Mouse (Mus musculus) stomach, embryonic 15.5 days (tissue): ENCODE results near the gene Magix. TPM values are rescaled to one million over a fixed set of nuclear protein-coding genes. Genes with fewer than 3 reads are reported as not detected.
A peak's percentile ranks its signal among the peaks of the same experiment; 100 is the strongest.
"Not testable (repeated sequence)": the region's sequence is repeated elsewhere in the genome, so short reads cannot be mapped to it uniquely, and the experiment has no call there.

ENCODE experiments used
- ATAC-seq: fragments of 200-750 bp; cut with Nextera tagmentation; 2 replicates; pipeline ENCODE4 v1.8.0; 2017; ENCODE audit warnings: low read depth, moderate number of reproducible peaks, moderate TSS enrichment; ENCODE audit not compliant: insufficient read depth, low FRiP score
- H3K27ac ChIP-seq: fragments of 300-500 bp; sonication (generic); 2 replicates; pipeline ENCODE4 v1.5.1; 2015; ENCODE audit warnings: mild to moderate bottlenecking, inconsistent platforms
- H3K27me3 ChIP-seq: fragments of 300-500 bp; sonication (generic); replicated peaks from 2 replicates; pipeline ENCODE4 v1.6.1; 2015; ENCODE audit warnings: inconsistent platforms
- H3K36me3 ChIP-seq: fragments of 300-500 bp; sonication (generic); 2 replicates; pipeline ENCODE4 v1.6.1; 2015; ENCODE audit warnings: inconsistent platforms
- H3K4me1 ChIP-seq: fragments of 300-500 bp; sonication (generic); 2 replicates; pipeline ENCODE4 v1.6.1; 2015; ENCODE audit warnings: inconsistent platforms
- H3K4me2 ChIP-seq: fragments of 300-500 bp; sonication (generic); 2 replicates; pipeline ENCODE4 v1.6.1; 2015; ENCODE audit warnings: mild to moderate bottlenecking, inconsistent platforms
- H3K4me3 ChIP-seq: fragments of 300-500 bp; sonication (generic); replicated peaks from 2 replicates; pipeline ENCODE4 v1.5.1; 2015; ENCODE audit warnings: inconsistent platforms
- H3K9ac ChIP-seq: fragments of 300-500 bp; sonication (generic); 2 replicates; pipeline ENCODE4 v1.6.1; 2015; ENCODE audit warnings: inconsistent platforms
- H3K9me3 ChIP-seq: fragments of 300-500 bp; sonication (generic); 2 replicates; pipeline ENCODE4 v1.6.1; 2016; ENCODE audit warnings: inconsistent platforms
- WGBS: fragments of 180-500 bp; shearing (Covaris S2); methylation state at CpG from one replicate; pipeline ENCODE4 v1.1.7; 2015; 5-methylcytosine and 5-hydroxymethylcytosine counted together
- polyA plus RNA-seq: library from polyadenylated mRNA; unstranded; fragments of >200 nt; fragmentation: Nextera tagmentation; extraction: Ambion mirVana; gene quantifications from 2 replicates; pipeline ENCODE4 v1.2.1, GENCODE M21; 2015

The Magix gene
- polyA plus RNA-seq, 1 experiment from 2014 or later = 0.74 TPM

DNA sequence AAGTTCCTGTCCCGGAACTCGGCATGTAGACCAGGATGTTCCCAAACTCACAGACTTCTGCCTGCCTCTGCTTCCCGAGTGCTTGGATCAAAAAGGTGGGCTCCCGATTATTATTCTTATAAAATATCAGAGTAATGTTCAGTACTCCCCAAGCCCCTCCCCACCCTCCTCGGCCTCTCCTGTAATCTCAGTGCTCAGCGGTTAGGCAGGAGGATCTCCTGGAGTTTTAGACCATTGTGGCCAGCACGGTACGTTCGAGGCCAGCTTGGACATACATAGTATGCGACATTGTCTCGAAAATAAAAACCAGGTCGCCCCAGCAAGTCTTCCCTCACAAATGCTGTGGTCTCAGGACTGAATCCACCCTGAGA lies 32.7 kb upstream of the Magix start:
- H3K27me3 ChIP-seq, H3K9ac ChIP-seq, H3K4me1 ChIP-seq, H3K27ac ChIP-seq, ATAC-seq, H3K36me3 ChIP-seq, H3K9me3 ChIP-seq: not testable (repeated sequence)
- H3K4me2 ChIP-seq = peak overlapping the region; percentile 46
- 21% methylated on average over 6 of the region's 12 CpGs for WGBS
- peak overlapping the region; percentile 38 for H3K4me3 ChIP-seq

DNA sequence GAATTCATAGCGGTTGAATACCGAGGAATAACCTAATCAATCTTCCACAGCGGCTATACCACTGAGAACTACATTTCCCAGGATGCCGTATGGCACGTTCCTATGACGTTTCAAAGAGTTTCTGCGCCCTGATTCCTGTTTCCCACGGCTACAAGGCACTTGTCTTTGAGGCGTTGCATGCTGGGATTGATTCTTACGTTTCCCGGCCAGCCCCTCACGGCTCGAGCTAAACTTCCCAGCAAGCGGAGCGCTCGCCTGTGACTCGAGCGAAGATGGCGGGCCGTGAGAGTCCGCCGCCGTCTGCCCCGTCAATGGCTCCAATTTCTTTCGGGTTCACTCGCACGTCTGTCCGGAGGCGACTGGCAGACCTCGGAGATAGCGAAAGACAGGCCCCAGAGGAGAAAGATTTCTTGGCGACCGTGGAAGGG lies 15.9 kb upstream of the Magix start, which contains the start of gene Gpkow:
Gene Gpkow (plus strand): TSS at position 178 of the 428 bp plus-strand sequence.
- Histone ChIP-seq H3K4me3 (peak within 1 kb of the TSS; percentile 56), H3K4me2 (peak within 1 kb of the TSS; percentile 51), H3K36me3 (no peaks in the 10 kb centered on the region), H3K4me1 (no peaks in the 10 kb centered on the region), H3K27me3 (no peaks in the 10 kb centered on the region), H3K27ac (no peak within 1 kb of the TSS), H3K9me3 (no peaks in the 10 kb centered on the region), H3K9ac (peak within 1 kb of the TSS; percentile 26; the same call in 1 of the 2 replicates)
- ATAC-seq = peak; percentile 92
- whole genome bisulfite sequencing = 12% methylated on average over 33 of the region's 33 CpGs

DNA sequence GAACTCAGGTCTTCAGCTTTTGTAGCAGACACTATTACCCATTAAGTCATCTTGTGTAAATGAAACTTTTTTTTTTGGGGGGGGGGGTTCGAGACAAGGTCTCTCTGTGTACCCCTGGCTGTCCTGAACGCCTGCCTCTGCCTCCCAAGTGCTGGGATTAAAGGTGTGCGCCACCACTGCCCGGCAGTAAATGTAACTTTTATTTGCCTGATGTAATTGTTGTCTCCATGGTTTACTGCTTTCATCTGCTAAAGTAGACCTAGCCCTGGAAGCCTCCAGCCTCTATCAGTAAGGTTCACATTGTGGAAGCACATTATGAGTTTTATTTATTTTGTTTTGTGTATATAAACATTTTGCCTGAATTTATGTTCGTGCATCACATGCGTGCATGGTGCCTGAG lies 15.5 kb upstream of the Magix start:
- Histone ChIP-seq H3K4me1 (no peaks in the 10 kb centered on the region), H3K27me3 (no peaks in the 10 kb centered on the region), H3K4me3 (peak overlapping the region; percentile 56; the same call in 1 of the 2 replicates), H3K9me3 (no peaks in the 10 kb centered on the region), H3K9ac (no peak overlapping the region), H3K36me3 (no peaks in the 10 kb centered on the region), H3K27ac (no peak overlapping the region), H3K4me2 (peak overlapping the region; percentile 42)
- peak; percentile 7; the same call in 1 of the 2 replicates for ATAC-seq
- WGBS = 43% methylated on average over 6 of the region's 6 CpGs

DNA sequence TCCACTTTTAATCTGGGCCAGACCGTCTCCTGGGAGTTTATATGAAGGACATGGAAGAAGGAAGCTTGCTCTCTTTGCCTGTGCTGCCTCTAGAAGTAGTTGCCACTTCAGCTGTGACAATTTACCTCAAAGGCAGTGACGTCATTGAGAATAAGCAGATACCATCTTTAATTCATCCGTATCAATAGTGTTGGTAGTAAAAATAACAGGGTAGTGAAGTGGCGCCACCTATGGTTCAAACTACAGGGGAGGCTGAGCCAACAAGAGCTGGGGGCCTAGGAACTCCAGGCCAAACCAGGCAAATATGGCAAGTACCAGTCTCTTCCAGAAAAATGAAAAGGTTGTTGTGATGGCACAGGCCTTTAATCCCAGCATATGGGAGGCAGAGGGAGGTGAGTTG lies 11.8 kb upstream of the Magix start:
- WGBS = 44% methylated on average over 4 of the region's 4 CpGs
- no peaks in the 10 kb centered on the region for H3K36me3 ChIP-seq
- ATAC-seq = no peak
- H3K4me1 ChIP-seq = no peaks in the 10 kb centered on the region
- H3K27me3 ChIP-seq = no peaks in the 10 kb centered on the region
- H3K4me2 ChIP-seq = no peak overlapping the region
- H3K9ac ChIP-seq = no peak overlapping the region
- no peak overlapping the region for H3K27ac ChIP-seq
- no peaks in the 10 kb centered on the region for H3K9me3 ChIP-seq
- H3K4me3 ChIP-seq = no peak overlapping the region

DNA sequence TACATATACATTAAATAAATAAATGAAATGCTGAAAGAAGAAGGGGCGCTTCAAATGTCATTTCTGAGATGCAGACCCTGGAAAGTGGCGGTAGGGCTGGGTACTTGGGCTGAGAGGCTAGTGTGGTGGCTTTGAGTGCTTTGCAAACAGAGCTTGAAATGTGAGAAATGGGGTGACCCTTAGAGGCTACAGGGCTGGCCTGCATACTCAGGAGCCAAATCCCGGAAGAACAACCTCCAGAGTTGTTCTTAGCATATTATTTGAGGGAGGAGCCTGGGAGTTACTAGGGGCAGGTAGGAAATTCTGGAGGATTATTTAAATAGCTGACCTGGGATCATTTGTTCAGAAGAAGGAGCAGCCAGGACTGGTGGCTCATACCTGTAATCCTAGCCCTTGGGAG lies 9.4 kb upstream of the Magix start:
- ATAC-seq = no peak
- WGBS = 53% methylated on average over 3 of the region's 3 CpGs

DNA sequence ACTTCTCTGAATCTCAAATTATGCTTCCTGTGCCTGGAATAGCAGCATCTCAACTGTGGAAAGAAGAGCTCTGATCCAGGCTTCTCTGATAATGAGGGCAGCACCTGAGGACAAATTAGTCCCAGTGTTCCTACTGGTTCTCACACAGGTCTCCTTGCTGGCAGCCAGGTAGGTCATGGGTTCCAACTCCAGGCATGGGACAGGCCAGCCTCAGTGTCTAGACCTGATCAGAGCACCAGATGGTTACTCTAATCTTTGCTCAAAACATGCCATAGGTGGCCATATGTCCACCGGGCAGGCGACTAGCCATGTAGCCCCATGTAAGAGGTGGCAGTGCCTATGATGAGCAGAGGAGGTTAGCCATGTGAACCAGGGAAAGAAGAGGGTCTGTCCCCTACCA lies 7.3 kb upstream of the Magix start:
- 95% methylated on average over 2 of the region's 2 CpGs for WGBS

More for the DNA sequence above, 9.4 kb upstream of the Magix start:
- no peak overlapping the region for H3K4me3 ChIP-seq
- H3K27me3 ChIP-seq = no peaks in the 10 kb centered on the region
- no peaks in the 10 kb centered on the region for H3K9me3 ChIP-seq
- H3K36me3 ChIP-seq = no peaks in the 10 kb centered on the region
- H3K9ac ChIP-seq = no peak overlapping the region
- H3K4me1 ChIP-seq = no peaks in the 10 kb centered on the region
- no peak overlapping the region for H3K4me2 ChIP-seq
- no peak overlapping the region for H3K27ac ChIP-seq

DNA sequence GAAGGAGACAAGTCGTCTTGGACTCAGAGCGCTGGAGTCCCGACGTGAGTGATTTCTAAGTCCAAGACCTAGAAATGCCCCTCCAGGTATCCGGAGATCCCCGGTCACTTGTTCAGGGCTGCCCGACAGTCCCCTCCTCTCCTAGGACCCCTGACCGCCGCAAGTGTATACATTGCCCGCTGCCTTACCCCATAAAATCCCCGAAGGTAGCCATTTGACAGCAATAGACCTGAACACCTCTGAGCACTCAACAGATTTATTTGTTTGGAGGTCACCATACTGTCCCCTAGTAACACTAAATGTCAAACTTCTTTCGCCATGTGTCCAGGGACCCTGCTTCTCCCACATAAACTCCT lies 1.0 kb downstream of the Magix start:
- WGBS = 29% methylated on average over 12 of the region's 12 CpGs
- Histone ChIP-seq H3K27ac (no peak overlapping the region), H3K9me3 (no peaks in the 10 kb centered on the region), H3K36me3 (no peaks in the 10 kb centered on the region), H3K4me1 (no peaks in the 10 kb centered on the region), H3K4me2 (peak overlapping the region; percentile 57), H3K9ac (peak overlapping the region; percentile 22; the same call in 1 of the 2 replicates), H3K27me3 (no peaks in the 10 kb centered on the region), H3K4me3 (peak overlapping the region; percentile 28; the same call in 1 of the 2 replicates)
- ATAC-seq = no peak; the same call in 1 of the 2 replicates

More for the DNA sequence above, 7.3 kb upstream of the Magix start:
- Histone ChIP-seq H3K4me3 (no peak overlapping the region), H3K9ac (no peak overlapping the region), H3K27ac (no peak overlapping the region), H3K4me1 (no peaks in the 10 kb centered on the region), H3K9me3 (no peaks in the 10 kb centered on the region), H3K27me3 (no peaks in the 10 kb centered on the region), H3K4me2 (no peak overlapping the region), H3K36me3 (no peaks in the 10 kb centered on the region)
- no peak for ATAC-seq

DNA sequence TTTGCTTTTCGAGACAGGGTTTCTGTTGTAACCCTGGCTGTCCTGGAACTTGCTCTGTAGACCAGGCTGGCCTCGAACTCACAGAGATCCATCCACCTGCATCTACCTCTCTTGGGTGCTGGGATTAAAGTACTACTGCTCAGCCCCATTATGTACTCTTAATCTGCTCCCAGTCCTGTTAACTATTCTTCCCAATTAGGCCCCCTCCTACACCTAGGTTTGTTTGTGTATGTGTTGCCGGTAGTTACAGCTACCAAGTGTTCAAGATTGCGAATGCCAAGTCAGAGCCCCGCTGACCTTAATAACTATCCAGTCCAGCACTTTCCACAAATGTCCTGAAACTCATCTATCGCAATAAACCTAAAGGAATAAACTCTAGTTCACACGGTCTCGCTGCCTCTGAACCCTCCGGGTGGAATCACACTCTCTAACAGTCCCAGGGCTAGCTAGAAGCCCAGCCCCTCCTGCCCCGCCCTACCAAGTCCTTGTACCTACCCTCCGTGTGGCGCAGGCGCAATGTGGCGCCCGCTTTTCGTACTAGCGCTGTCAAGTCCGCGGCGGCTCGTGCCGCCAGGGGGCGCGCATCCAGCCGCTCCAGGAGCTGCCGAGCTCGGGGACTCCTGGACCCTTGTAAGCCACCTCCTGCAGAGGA lies 1.5 kb downstream of the Magix start:
- H3K4me1 ChIP-seq = no peaks in the 10 kb centered on the region
- H3K27ac ChIP-seq = no peak overlapping the region
- no peaks in the 10 kb centered on the region for H3K27me3 ChIP-seq
- peak overlapping the region; percentile 22; the same call in 1 of the 2 replicates for H3K9ac ChIP-seq
- WGBS = 24% methylated on average over 25 of the region's 27 CpGs
- H3K9me3 ChIP-seq = no peaks in the 10 kb centered on the region
- H3K4me2 ChIP-seq = peak overlapping the region; percentile 57
- H3K36me3 ChIP-seq = no peaks in the 10 kb centered on the region
- peak overlapping the region; percentile 28 for H3K4me3 ChIP-seq
- ATAC-seq = peak; percentile 92

DNA sequence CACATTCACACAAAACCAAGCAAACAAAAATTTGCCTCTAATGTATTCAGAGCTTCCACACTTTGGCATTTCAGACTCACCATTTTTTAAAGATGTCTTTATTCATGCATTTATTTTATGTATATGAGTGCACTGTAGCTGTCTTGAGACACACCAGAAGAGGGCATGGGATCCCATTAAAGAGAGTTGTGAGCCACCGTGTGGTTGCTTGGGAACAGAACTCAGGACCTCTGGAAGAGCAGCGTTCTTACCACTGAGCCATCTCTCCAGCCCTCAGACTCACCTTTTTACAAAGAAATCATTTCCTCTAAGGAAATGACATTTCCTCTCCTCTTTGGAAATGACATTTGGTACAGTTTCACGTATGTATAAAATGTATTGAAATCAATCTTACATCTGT lies 2.1 kb downstream of the Magix start:
- 35% methylated on average over 3 of the region's 3 CpGs for WGBS
- H3K4me3 ChIP-seq = no peak overlapping the region

DNA sequence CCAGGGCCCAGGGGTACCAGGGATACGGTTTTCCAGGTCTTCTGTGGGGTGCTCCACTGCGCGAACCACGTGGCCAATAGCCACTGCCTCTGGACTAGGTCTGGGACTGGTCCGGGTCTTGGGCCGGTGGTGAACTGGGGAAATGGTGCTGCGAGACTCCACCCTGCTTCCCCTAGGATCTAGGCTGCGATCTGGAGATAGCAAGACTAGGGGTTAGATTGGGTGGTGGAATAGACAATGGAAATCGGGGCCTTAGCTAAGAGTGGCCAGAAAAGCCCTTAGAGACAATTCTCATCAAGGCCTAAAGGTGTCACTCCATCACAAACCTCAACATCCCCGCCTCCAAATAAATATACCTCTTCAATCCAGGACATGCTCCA lies 6.1 kb downstream of the Magix start:
- H3K36me3 ChIP-seq = no peaks in the 10 kb centered on the region
- ATAC-seq = no peak
- H3K4me3 ChIP-seq = peak overlapping the region; percentile 33
- no peaks in the 10 kb centered on the region for H3K4me1 ChIP-seq
- H3K27me3 ChIP-seq = no peaks in the 10 kb centered on the region
- H3K9ac ChIP-seq = no peak overlapping the region
- no peaks in the 10 kb centered on the region for H3K9me3 ChIP-seq
- peak overlapping the region; percentile 88 for H3K27ac ChIP-seq
- WGBS = 26% methylated on average over 10 of the region's 10 CpGs
- H3K4me2 ChIP-seq = peak overlapping the region; percentile 60

More for the DNA sequence above, 2.1 kb downstream of the Magix start:
- Histone ChIP-seq H3K27me3 (no peaks in the 10 kb centered on the region), H3K4me1 (no peaks in the 10 kb centered on the region), H3K27ac (no peak overlapping the region), H3K9ac (no peak overlapping the region), H3K4me2 (no peak overlapping the region), H3K9me3 (no peaks in the 10 kb centered on the region), H3K36me3 (no peaks in the 10 kb centered on the region)
- no peak for ATAC-seq

DNA sequence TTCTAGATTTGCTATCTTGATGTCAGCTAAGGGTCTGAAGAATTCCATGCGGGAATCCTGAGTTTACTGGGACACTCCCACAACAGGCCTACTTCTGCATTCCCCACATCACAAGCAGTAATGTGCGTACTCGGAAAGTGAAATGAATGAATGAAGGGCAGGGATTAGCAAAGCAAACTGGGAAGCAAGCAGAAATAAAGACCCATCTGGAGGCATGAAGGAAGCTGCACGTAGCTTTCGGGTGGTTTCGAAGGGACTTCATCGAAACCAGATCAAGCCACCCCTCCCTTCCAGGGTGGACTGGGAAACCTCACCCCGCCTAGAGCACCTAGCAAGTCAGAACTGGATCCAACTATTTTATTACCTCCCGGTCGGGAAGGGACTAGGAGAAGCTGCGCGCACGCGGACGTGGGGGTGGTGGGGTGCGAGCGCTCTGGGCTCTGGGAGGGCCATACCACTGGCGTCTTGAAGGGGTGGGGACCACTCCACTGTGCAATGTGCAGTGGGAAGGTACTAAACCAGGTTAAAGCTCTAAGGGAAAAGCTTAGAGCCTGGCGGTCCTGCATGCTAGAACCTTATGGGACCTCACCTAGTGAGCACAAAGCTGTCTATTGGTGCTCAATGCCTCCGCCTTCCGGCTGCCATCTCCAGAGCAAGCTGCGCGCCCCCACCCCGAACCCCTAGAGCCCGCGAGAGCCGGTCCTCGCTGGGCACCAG lies 6.6 kb downstream of the Magix start:
- Histone ChIP-seq H3K27ac (peak overlapping the region; percentile 88), H3K27me3 (no peaks in the 10 kb centered on the region), H3K4me3 (peak overlapping the region; percentile 33), H3K9me3 (no peaks in the 10 kb centered on the region), H3K36me3 (no peaks in the 10 kb centered on the region), H3K4me2 (peak overlapping the region; percentile 60), H3K4me1 (no peaks in the 10 kb centered on the region), H3K9ac (no peak overlapping the region)
- 25% methylated on average over 28 of the region's 28 CpGs for WGBS
- peak; percentile 5; the same call in 1 of the 2 replicates for ATAC-seq

DNA sequence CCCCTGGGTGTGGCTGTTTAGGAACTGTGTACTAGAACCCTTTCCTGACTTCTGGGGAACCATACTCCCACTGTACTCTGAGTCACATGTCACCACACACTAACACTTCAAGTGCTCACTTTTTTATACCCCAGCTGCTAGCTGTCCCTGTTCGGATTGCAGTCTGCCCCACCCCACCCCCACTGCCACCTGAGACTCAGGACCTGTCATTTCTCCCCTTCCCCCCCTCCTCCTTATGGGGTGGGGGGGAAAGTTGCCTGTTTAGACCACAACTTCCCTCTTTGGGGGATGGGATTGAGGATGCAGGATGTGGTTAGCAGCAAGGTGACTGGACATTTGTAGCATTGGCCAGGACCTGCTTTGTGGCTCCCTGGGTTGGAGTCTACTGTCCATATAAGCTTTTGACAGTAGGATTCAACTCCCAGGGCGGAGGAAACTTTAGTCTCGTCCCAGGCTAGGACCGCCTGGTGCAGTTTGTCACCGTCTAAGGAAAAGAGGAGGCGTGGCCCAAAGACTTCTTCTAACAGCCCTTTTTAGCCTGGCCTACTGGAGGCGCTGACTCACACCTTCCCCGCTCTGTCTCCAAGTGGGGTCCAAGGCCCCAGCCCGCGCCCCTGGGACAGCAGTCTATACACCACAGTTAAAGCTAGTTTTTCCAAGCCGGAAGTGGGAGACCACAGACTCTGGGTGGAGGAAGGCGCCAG lies 7.3 kb downstream of the Magix start:
- H3K27me3 ChIP-seq = no peaks in the 10 kb centered on the region
- peak overlapping the region; percentile 60 for H3K4me2 ChIP-seq
- peak overlapping the region; percentile 88 for H3K27ac ChIP-seq
- no peak overlapping the region for H3K9ac ChIP-seq
- WGBS = 27% methylated on average over 12 of the region's 12 CpGs
- H3K36me3 ChIP-seq = no peaks in the 10 kb centered on the region
- H3K9me3 ChIP-seq = no peaks in the 10 kb centered on the region
- peak; percentile 19; the same call in 1 of the 2 replicates for ATAC-seq
- no peaks in the 10 kb centered on the region for H3K4me1 ChIP-seq
- peak overlapping the region; percentile 33; the same call in 1 of the 2 replicates for H3K4me3 ChIP-seq
